Mouse (Mus musculus) erythroblast, embryonic 14.5 days (primary cell): ENCODE results near the gene Myrf.

Experiments
- GATA1 ChIP-seq: IDR thresholded peaks from 2 replicates; pipeline ENCODE4 v1.6.1; 2012; ENCODE audit warnings: low read length, inconsistent platforms, mixed read lengths
- TAL1 ChIP-seq: IDR thresholded peaks from 3 replicates; pipeline ENCODE4 v1.6.1; 2012; ENCODE audit warnings: low read length, inconsistent platforms, mixed read lengths

GRCm38 (mm10) chr19:10213796-10214471, 26.6 kb downstream of the Myrf start:
- TF ChIP-seq GATA1, result no peak
- no peak for TF ChIP-seq TAL1
